Mouse (Mus musculus) ZHBTc4 (cell line): Measurements from ENCODE around the gene Poglut1.
A peak's percentile ranks its signal among the peaks of the same experiment; 100 is the strongest.

Experiments used
- DNase-seq: peaks from one replicate; pipeline ENCODE4 v3.0.0-alpha.2; 2011; ENCODE audit warnings: low read depth, low spot score

Poglut1 gene

DNA sequence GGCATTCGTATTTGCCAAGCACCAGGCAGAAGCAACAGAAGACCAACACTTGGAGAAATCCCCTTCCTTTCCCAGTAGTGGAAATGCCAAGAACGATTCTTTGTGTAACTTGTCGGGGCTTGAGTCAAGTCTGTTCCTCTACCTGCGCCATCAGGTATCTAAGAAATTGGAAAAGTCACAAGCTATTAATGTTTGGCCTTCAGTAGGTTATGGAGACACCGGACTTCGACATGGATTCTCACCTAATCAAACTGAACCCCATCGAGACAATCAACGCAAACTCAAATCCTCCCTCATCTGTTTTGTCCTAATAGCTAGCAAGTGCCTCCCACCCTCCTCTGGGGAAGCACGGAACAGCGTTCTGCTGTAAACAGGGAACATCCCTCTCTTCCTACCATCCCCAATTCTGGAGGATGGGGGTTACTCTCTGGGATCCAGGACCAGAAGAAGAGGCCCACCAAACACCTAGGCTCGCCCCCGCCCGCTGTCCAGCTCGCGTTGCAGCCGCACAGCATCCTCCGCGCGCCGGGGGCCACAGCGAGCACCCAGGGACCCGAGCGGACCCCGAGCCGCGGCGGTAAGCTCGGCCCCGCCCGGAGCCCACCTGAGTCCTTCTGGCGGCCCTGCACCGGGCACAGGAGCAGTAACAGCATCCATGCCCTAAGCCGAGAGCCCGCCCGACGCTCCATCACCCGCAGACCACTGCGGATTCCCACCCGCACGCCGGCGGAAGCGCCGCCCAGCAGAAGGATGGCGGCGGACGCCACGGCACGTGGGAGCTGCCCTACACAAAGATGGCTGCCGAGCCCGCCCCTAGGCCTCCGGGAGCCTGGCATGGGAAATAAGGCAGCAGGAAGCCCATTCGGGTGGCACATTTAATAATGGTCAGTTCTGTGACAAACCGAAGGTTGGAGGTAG, at the start of gene Poglut1:
TSS of gene Poglut1 (minus strand) at position 780 of the 918 bp plus-strand sequence.
- DNase-seq, result peak; percentile 88

DNA sequence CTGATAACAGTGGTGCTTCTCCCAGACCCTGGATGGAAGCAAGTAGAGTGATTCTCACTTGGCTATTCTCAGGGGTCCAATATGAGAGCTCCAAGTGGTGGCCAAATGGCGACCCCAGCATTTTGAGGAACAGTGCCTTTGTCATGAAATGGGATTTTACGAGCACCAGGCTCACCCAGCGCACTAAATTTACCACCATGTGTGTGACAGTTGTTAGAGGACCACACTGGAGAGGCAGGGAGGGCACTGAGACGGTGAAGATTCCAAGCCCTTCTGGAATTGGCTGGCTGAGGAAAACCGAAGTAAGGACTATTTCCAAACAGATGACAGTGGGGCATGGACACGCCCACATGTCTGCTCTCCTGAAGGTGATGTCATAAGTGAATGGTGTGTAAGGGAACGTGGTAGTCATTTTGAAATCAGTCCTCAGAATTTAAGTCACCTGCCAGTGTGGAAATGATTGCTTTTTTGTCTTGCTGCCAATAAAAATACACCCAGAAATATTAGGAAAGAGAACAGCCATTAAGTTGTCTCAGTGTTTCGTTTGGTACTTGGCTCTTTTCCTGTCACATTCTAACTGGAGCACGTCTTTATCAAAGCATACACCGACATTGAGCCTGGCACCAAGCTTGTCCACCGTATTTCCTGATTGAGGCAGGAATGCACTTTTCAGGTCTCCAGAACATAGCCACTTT, 49.1 kb upstream of the Poglut1 start:
- no peak for DNase-seq

DNA sequence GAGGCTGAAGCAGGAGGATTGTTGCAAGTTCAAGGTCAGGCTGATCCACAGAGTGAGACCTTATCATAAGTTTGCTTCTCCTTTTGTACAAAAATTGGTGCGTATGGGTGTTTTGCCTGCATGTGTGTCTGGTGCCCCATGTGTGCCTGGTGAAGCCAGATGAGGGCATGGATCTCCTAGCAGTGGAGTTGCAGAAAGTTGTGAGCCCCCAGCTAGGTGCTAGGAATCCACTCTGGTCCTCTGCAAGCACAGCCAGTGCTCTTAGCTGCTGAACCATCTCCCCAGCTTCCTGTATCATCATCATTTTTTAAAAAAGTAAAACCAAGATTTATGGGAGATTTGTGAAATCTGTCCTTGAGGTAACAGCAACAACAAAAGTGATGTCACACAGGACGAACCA, 46.6 kb upstream of the Poglut1 start:
- DNase-seq, result no peak

DNA sequence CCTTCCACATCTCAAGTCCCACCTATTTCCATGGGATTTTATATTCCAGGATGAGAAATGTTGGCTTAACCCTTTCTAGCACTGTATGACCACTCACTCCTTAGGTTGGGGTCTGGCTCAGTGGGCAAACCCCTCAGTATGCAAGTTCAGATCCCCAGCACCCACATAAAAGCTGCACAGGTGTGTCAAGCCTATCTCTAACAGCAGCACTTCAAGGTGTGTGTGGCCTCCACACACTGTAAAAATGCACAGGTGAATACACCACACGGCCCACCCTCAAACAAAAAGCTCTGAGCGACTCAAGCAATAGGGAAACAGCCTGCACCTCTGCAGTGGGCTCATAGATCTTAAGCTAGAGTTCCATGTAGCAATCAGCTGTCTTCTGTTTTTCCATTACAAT, 46.0 kb upstream of the Poglut1 start:
- DNase-seq, result no peak

DNA sequence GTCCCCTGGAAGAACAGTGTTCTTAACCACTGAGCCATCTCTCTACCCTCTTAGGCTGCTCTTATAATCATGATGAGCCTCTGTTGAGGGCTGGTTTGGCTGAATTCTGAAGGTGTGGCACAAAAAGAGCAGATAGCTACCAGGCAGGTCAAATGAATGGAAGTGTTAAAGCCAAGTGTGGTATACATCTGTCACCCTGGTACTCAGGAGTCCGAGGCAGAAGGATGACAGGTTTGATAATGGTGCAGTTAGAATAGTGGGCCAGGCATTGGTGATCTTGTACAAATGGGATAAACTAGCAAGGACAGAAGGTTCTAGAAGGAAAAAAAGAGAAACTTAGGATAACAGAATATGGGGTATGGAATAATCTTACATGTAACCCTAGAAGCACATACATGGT, 44.4 kb upstream of the Poglut1 start:
- DNase-seq, result no peak

DNA sequence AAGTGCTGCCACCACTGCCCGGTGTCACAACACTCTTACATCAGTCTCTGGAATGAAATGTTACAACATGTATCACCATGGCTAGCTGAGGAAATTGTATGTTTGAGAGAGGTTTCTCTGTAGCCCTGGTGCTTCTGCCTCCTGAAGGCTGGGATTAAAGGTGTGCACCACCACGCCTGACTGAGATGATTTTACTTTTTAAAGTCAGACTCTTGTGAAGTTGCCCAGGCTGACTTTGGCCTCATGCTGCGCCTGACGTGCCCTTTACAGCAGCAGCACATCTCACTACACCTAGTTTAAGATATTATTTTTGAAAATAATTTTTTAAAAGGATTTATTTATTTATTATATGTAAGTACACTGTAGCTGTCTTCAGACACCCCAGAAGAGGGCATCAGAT, 42.9 kb upstream of the Poglut1 start:
- DNase-seq, result no peak

DNA sequence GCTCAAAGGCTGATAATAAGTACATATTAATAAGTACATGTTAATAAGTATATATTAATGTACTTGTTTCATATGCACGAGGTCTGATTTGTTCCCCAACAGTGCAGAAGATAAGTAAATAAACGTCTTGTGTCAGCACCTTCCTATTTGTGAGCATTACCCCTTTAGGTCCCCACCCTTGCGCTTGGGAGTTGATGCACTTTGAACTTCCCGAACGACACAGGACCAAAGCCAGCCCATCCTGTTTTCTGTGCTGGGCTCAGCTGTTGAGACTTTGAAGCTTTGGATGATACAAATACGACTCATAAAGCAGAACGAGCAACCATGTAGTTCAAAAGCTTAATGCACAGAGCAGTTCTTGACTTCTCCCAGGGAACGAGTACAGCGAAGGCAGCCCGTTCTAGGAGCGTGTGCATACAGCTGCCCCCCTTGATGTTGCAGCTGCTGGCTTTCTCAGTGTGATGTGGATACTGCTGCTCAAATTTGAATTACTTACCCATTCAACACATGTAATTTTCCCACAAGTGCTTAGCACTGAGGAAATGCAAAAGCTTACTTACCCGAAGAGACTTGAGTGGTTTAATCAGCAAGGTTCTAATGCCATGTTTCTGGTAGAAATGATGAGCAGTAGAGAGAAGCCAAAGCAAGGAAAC, 42.1 kb upstream of the Poglut1 start:
- peak; percentile 23 for DNase-seq

DNA sequence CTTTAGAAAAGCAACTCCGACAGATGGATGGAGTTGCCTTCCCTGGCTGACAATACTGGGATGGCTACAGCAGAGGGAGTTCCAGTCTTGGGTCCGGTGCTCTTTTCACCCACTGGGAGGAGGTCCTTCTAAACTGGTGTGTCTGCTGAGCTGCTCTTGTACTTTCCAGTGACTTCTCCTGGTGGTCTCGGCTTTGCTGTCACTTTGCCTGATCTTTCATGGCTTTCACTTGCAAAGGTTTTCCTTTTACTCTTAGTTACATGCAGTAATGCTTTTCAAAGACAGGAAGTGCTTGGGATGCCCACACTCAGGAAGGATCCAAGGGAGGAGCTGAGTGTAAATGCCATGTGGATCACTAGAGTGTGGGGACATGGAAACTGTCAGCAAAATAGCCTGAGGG, 41.4 kb upstream of the Poglut1 start:
- DNase-seq, result peak; percentile 68

DNA sequence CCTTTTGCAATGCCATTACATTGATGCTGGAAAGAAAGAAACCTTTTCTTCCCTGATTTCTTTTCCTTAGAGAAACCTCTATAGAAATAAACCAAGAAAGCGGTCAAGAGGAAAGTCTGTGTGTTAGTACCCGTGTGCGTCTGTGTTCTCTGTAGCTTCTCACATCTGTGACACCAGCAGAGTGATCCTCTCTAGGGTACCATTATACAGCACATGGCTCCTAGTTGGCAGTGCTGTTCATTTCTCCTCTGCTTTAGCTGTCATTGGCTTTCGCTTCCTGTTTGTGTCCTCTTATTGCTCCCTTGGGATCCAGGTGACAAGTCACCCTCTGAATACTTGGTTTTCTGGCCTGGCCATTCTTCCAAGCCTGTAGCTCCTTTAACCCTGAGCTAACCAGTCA, 37.5 kb upstream of the Poglut1 start:
- DNase-seq, result no peak

DNA sequence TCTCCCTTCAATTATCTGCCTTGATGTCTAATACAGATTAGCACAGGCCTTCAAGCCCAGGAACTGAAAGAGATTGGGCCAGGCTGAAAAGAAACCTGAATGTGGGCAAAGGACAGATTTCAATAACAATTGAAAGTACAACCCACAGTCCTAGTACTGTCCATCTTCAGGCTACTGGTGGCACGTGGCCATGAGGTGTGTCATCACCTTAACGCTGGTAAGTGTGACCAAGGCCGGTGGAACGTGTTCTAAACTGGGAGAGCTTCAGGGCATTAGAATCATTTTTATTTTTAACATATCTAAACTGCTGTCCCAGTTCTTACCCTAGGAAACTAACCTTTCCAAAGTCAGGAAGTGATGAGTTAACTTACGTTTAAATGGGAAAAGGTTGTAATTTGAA, 37.1 kb upstream of the Poglut1 start:
- DNase-seq, result no peak

DNA sequence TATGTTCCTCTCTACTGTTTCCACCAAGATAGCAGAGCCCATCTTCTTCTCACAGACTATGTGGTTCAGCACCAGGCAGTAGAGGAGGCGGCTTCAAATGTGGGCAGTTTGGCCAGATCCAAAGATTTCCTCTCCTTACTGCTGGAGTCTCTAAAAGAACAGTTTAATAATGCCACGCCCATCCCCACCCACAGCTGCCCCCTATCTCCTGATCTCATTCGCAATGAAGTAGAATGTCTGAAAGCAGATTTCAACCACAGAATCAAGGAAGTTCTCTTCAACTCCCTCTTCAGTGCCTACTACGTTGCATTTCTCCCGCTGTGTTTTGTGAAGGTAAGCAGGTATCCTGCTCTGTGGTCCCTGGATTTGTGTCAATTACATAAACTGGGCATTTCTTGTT, 35.1 kb upstream of the Poglut1 start:
- no peak for DNase-seq

DNA sequence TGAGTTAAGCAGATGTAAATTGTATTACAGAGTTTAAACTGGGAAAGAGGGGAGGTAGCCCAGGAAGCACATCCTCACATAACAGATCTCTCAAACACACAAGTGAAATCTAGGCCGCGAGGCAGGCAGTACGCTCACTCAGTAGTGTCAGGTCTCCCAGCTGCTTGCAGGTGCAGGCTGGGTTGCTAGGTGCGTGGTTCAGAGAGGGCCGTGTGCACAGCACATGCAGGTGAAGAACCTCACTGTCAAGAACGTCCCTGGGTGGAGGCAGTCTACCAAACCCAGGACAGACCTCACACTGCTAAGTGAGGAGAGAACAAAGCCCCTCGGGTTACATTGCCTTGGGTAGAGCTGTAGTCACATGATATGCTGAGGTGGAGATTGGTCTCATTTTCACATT, 34.7 kb upstream of the Poglut1 start:
- no peak for DNase-seq

DNA sequence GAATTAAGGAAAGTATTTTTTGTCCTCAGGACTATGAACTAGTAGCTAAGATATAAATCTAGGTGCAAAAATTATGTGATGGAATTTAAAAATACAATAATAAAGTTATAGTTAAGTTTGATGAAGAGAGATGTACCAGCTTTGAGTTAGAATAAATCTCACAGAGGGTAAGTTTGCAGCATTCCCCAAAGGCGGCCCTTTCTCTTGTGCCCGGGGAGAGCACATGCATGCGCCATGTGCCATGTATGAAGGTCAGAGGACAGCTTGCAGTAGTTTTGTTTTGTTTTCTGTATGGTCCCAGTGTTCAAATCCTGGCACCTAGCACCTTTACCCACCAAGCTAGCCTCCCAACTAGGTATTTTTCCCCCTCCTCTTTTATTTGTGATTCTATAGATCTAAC, 21.4 kb upstream of the Poglut1 start:
- DNase-seq, result no peak

DNA sequence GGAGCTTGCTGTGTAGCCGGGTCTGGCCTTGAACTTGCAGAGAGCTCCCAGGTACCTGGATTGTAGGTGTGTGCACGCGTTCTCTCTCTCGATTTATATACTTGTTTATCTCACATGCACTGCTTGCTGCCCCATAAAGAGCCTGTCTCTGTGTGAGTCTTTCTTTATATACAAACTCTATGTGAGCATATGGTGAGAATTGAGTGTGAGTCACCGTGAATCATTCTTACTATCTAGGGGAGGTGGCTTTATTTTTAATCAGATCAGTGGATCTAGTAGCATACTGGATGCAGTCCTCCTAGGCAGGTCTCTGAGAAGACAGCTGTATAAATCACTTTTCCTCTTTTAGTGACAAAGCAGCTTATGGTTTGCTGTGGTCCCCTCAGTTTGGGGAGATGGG, 18.1 kb upstream of the Poglut1 start:
- DNase-seq, result no peak

DNA sequence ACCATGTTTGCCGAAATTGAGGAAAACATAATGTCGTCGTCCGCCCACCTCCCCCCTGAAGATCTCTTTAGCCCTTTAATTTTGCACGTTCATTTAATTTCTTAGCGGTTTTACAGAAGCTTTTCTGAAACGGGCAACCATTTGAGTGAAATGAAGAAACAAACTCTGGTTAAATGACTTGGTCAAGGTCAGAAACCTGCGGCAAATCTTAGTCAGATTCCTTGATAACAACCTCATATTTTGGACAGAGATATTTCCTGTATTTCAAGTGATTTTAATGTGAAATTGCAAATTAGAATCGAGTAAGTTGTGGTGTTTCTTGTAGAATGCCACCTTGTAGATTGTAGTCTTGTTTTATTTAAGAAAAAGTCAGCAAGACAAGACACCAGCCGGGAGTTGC, 13.5 kb upstream of the Poglut1 start:
- DNase-seq, result no peak

DNA sequence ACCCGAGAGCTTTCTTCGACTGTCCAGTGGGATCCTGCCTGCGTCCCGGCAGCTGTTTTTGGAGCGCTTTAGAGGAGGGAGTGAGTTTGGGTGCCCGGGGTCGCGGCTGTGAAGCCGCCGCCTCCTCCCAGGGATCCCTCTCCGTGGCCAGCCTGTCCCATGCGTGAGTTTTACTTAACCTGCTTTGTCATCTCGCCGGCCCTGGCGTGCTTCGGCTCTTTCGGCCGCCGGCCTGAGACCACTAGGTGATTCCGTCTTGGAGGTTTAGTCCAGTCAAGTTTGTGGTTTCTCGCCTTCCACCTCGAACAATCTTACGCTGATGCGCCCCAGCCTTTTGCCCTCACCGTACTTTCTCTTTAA, 12.9 kb upstream of the Poglut1 start:
- DNase-seq, result no peak

DNA sequence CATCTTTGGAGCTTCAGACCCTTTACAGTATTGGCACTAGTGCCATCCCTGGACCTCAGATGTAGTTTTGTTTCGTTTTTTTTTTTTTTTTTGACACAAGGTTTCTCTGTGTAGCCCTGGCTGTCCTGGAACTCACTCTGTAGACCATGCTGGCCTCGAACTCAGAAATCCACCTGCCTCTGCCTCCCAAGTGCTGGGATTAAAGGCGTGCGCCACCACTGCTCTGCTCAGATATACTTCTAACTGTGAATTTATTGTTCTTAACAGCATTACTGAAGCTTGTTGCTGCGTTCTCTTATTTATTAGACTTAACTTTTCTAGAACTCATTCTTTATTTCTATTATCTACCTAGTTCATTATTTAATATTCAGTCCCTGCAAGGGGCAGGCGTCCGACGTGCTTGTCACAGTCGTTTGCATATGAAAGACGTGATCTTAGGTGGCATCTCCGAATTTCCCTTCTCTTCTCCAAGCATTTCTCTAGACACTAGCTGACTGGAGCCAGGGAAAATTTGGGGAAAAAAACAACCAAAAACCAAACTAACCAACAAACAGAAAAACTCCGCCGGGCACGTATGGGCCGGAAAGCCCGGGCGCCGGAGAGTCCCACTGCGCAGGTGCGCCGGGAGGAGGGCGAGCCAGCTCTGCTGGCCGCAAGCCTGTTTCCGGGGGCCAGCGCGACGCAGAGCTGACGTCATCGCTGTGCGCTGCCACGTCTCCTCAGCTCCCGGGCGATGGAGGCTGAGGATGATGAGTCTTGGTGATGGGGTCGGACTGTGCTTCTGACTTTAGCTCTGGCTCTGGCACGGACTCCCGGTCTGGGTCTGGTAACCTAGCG, 12.3 kb upstream of the Poglut1 start:
- peak; percentile 97 for DNase-seq

DNA sequence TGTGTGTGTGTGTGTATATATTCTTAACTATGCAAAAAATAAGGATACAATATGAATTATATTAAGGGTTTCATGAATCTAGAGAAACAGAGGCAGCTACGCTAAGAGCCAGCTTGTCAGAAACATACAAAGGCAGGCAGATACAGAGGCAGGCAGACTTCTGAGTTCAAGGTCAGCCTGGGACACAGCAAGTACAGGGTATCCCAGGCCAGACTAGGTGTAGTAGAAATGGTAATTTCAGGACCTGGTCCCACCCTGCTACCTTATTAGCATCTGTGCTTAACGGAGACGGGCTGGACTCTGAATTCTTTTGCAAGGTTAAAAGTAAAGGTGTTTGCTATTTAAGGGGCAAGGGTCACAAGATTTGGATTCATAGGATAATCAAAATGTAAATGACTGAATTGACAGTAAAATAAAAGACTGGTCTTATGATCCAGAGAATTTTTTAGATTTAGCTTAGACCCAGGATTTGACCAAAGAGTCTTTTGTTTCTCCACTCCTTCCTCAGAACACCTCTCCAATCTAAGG, 8.2 kb upstream of the Poglut1 start, which contains the start of gene Tmem39a:
TSS of gene Tmem39a (plus strand) at position 478 of the 528 bp plus-strand sequence.
- peak; percentile 73 for DNase-seq

DNA sequence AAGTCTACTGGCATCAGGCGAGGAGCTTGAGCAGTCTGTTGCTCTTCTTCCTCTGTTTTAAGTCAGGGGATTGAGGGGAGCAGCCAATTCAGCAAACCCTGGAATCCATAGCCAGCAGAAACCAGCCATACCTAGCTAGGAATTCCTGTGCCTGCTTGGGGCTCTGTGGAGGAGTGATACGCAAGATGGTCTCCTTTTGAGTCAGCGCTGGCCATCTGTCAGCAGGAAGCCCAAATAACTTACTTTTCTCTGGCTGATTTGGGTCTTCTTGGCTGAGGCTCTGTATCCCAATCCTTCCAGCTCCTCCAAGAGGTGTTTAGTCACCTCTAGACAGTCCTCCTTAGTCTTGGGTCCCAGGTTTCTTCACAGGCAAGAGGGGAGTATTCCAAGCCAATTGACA, 5.9 kb upstream of the Poglut1 start:
- DNase-seq, result no peak

DNA sequence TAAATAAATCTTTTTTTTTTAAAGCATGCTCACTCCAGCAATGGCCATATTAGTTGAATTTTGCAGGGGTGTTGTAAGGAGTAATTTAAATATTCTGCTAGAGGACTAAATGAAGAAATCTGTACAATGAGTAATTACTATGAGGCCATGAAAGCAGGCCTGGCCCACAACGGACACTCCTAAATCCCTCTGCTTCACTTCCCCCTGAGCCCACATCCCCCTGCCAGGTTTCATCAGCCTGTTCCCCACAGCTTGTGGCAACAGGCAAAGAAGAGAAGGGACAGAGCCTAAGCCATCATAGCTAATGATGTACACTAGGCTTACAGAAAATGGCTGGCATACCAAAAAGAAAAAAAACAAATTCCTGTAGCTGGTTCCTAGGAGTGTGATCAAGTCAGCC, 2.1 kb downstream of the Poglut1 start:
- DNase-seq, result no peak

DNA sequence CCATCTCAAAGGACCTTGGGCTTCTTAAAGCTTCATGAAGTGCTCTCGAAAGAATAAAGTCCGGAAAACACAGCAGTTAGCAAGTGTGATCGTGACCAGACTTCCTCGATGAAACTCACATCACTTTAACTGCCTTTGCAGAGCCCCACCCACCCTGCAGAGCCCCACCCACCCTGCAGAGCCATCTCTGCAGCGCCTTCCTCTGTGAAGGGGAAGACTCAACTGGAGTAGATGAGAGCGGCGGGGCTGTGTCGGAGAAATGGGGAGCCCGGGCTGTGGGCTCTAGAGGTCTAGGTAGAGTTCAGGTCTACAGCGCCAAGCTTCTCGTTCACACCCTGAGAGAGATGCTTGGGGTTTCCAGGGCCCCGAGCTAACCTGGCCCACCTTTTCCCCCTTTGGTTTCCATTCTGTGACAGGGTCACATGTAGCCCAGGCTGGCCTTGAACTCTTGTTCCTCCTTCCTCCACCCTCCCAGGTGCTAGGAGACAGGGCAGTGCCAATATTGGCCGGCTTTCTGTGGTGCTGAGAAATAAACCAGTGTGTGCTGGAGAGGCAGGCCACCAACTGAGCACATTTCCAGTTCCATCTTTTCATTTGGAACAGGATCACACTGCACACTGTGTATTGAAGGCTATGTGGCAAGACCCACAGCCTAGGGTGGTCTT, 11.2 kb downstream of the Poglut1 start:
- DNase-seq, result peak; percentile 78
